8 mouse cellular contexts compared by ENCODE assay signal in genomic region chr5:143817116-143817930, GRCm38 (mm10). TPM values are rescaled to one million over a fixed set of nuclear protein-coding genes. Genes with fewer than 3 reads are reported as not detected.
DNase-seq lines count a peak whose midpoint lies in the region; ATAC-seq and TF ChIP-seq lines count a peak whose summit lies in the region.

Eif2ak1 (plus strand) TSS chr5:143817788.

- H3K4me1 ChIP-seq in embryonic facial prominence, embryonic 13.5 days, result peaks cover 11% of the 10 kb centered on the region
- peaks cover 3% of the 10 kb centered on the region; the same call in 1 of the 2 replicates for H3K4me1 ChIP-seq in kidney, adult 2 months (ENCODE audit: control insufficient read depth, insufficient read depth, low read length)
- H3K4me1 ChIP-seq in limb, embryonic 12.5 days (replicated peaks), result peaks cover 8% of the 10 kb centered on the region
- peaks cover 10% of the 10 kb centered on the region for H3K4me1 ChIP-seq in midbrain, embryonic 15.5 days
- peaks cover 6% of the 10 kb centered on the region for H3K4me1 ChIP-seq in spleen, adult 2 months (ENCODE audit: control insufficient read depth, insufficient read depth, insufficient read length)

- H3K27me3 ChIP-seq in embryonic facial prominence, embryonic 13.5 days, result no peaks in the 10 kb centered on the region
- H3K27me3 ChIP-seq in kidney, adult 2 months (replicated peaks; ENCODE audit: control insufficient read depth, insufficient read depth, low read length), result no peaks in the 10 kb centered on the region
- no peaks in the 10 kb centered on the region for H3K27me3 ChIP-seq in limb, embryonic 12.5 days
- H3K27me3 ChIP-seq in midbrain, embryonic 15.5 days (replicated peaks), result no peaks in the 10 kb centered on the region
- H3K27me3 ChIP-seq in spleen, adult 2 months (ENCODE audit: control insufficient read depth, insufficient read depth, low read length), result no peaks in the 10 kb centered on the region

- peak; percentile 97 for ATAC-seq in embryonic facial prominence, embryonic 13.5 days (ENCODE audit: insufficient number of reproducible peaks, insufficient read depth, low FRiP score, low TSS enrichment, low read depth)
- ATAC-seq in limb, embryonic 12.5 days (ENCODE audit: insufficient number of reproducible peaks, insufficient read depth, low FRiP score, low TSS enrichment, low read depth), result peak; percentile 99
- ATAC-seq in midbrain, embryonic 15.5 days (replicated peaks), result peak; percentile 100

- WGBS in embryonic facial prominence, embryonic 13.5 days, result under 1% methylated on average over 37 of the region's 37 CpGs
- WGBS in kidney, adult 2 months, result under 1% methylated on average over 37 of the region's 37 CpGs
- under 1% methylated on average over 37 of the region's 37 CpGs for WGBS in limb, embryonic 12.5 days
- WGBS in midbrain, embryonic 15.5 days, result under 1% methylated on average over 37 of the region's 37 CpGs
- whole genome bisulfite sequencing in spleen, adult 2 months, result 2% methylated on average over 37 of the region's 37 CpGs

- H3K9ac ChIP-seq in embryonic facial prominence, embryonic 13.5 days, result peak within 1 kb of the TSS; percentile 85
- peak within 1 kb of the TSS; percentile 83 for H3K9ac ChIP-seq in limb, embryonic 12.5 days (replicated peaks)
- peak within 1 kb of the TSS; percentile 81 for H3K9ac ChIP-seq in midbrain, embryonic 15.5 days

- H3K27ac ChIP-seq in embryonic facial prominence, embryonic 13.5 days, result peak within 1 kb of the TSS; percentile 63
- H3K27ac ChIP-seq in kidney, adult 2 months (ENCODE audit: insufficient read depth, low read depth, low read length), result peak within 1 kb of the TSS; percentile 54
- H3K27ac ChIP-seq in limb, embryonic 12.5 days, result peak within 1 kb of the TSS; percentile 66
- peak within 1 kb of the TSS; percentile 82 for H3K27ac ChIP-seq in midbrain, embryonic 15.5 days
- peak within 1 kb of the TSS; percentile 80 for H3K27ac ChIP-seq in spleen, adult 2 months (ENCODE audit: insufficient read depth, low read length)

- H3K4me2 ChIP-seq in embryonic facial prominence, embryonic 13.5 days, result peak within 1 kb of the TSS; percentile 70
- H3K4me2 ChIP-seq in limb, embryonic 12.5 days, result peak within 1 kb of the TSS; percentile 78
- H3K4me2 ChIP-seq in midbrain, embryonic 15.5 days, result peak within 1 kb of the TSS; percentile 92

- peak; percentile 88 for DNase-seq in 3134 (ENCODE audit: extremely low read depth, insufficient read length, low spot score)
- peak; percentile 93 for DNase-seq in adrenal gland, postnatal 36 days
- peak; percentile 94 to 95 for DNase-seq in heart, adult 18-20 months
- DNase-seq in kidney, adult 2 months, result peak; percentile 97
- DNase-seq in spleen, adult 2 months (ENCODE audit: low read depth in 1 of 2, low spot score in 2 of 2), result peak; percentile 87 to 89

- H3K4me3 ChIP-seq in embryonic facial prominence, embryonic 13.5 days, result peak within 1 kb of the TSS; percentile 84
- H3K4me3 ChIP-seq in kidney, adult 2 months (ENCODE audit: insufficient read depth, low read depth, low read length), result peak within 1 kb of the TSS; percentile 75
- peak within 1 kb of the TSS; percentile 87 for H3K4me3 ChIP-seq in limb, embryonic 12.5 days (replicated peaks)
- H3K4me3 ChIP-seq in midbrain, embryonic 15.5 days, result peak within 1 kb of the TSS; percentile 70
- peak within 1 kb of the TSS; percentile 97 for H3K4me3 ChIP-seq in spleen, adult 2 months (ENCODE audit: extremely low read depth, insufficient read depth, insufficient read length)

- peak; percentile 38 for TF ChIP-seq CTCF in kidney, adult 2 months (conservative IDR thresholded peaks at IDR 0.05; ENCODE audit: insufficient read depth, insufficient read length, low read depth, low read length)
- no peak for TF ChIP-seq CTCF in spleen, adult 2 months (IDR thresholded peaks at IDR 0.05; ENCODE audit: extremely low read depth, insufficient read depth, insufficient read length, insufficient replicate concordance)

- H3K36me3 ChIP-seq in embryonic facial prominence, embryonic 13.5 days, result no peaks in the 10 kb centered on the region
- H3K36me3 ChIP-seq in kidney, adult 2 months (ENCODE audit: control insufficient read depth, insufficient read depth, low read length), result no peaks in the 10 kb centered on the region
- H3K36me3 ChIP-seq in limb, embryonic 12.5 days, result no peaks in the 10 kb centered on the region
- H3K36me3 ChIP-seq in midbrain, embryonic 15.5 days (replicated peaks), result no peaks in the 10 kb centered on the region
- no peaks in the 10 kb centered on the region for H3K36me3 ChIP-seq in spleen, adult 2 months (ENCODE audit: control insufficient read depth, insufficient read depth, low read length)

- TF ChIP-seq POLR2A in kidney, adult 2 months (IDR thresholded peaks at IDR 0.05; ENCODE audit: low read depth, low read length), result no peak
- peak; percentile 40 for TF ChIP-seq POLR2A in spleen, adult 2 months (IDR thresholded peaks at IDR 0.05; ENCODE audit: low read depth, low read length)

- H3K9me3 ChIP-seq in embryonic facial prominence, embryonic 13.5 days, result no peaks in the 10 kb centered on the region
- no peaks in the 10 kb centered on the region for H3K9me3 ChIP-seq in limb, embryonic 12.5 days
- H3K9me3 ChIP-seq in midbrain, embryonic 15.5 days, result no peaks in the 10 kb centered on the region

RNA-seq across cellular contexts. Expression of gene Eif2ak1, which starts in this region (rescaled TPM):
- 10 to 100 TPM; 34.9 to 39.2 TPM for total RNA-seq in adrenal gland, postnatal 36 days (2021)
- 42.5 and 43.2 TPM in 2 replicates for polyA plus RNA-seq in embryonic facial prominence, embryonic 13.5 days (2015; fragmentation: Nextera tagmentation; extraction: Ambion mirVana)
- total RNA-seq in heart, adult 18-20 months (2021), result 10 to 100 TPM; 17.1 to 21.2 TPM
- 29.9 TPM in 2 replicates for polyA plus RNA-seq in kidney, adult 2 months (2012; rRNA removed)
- 47.2 and 49.5 TPM in 2 replicates for polyA plus RNA-seq in limb, embryonic 12.5 days (2016; fragmentation: Nextera tagmentation; extraction: Ambion mirVana)
- polyA plus RNA-seq in midbrain, embryonic 15.5 days (2015; fragmentation: Nextera tagmentation; extraction: Ambion mirVana), result 46.1 and 46.8 TPM in 2 replicates
- polyA plus RNA-seq in spleen, adult 2 months (2012; rRNA removed), result 23.4 and 23.8 TPM in 2 replicates

Comparison
In these comparisons a context has a peak if more than half of its experiments do, and no peak if none do; other contexts are left out.
1. Peak in every context shown above with its lines: DNase-seq, ATAC-seq, H3K4me3 ChIP-seq and H3K27ac ChIP-seq.